Mouse (Mus musculus) c-Kit-negative CD71-positive TER-119-positive erythroid progenitor cells, embryonic 14.5 days (primary cell): Measurements from ENCODE around the gene Gm16181.

Experiments
- DNase-seq: peaks from one replicate; pipeline ENCODE4 v3.0.0-alpha.2; 2013; ENCODE audit warnings: low read depth, low spot score

The Gm16181 gene

GRCm38 (mm10) chr17:35272249-35272648, 51.6 kb downstream of the Gm16181 start:
- DNase-seq: no peak
